Mouse (Mus musculus): Measurements from ENCODE around the gene Setd2. TPM values are rescaled to one million over a fixed set of nuclear protein-coding genes. Genes with fewer than 3 reads are reported as not detected.

Setd2 gene
- polyA plus RNA-seq, 1 experiment, result 42.6 TPM

DNA sequence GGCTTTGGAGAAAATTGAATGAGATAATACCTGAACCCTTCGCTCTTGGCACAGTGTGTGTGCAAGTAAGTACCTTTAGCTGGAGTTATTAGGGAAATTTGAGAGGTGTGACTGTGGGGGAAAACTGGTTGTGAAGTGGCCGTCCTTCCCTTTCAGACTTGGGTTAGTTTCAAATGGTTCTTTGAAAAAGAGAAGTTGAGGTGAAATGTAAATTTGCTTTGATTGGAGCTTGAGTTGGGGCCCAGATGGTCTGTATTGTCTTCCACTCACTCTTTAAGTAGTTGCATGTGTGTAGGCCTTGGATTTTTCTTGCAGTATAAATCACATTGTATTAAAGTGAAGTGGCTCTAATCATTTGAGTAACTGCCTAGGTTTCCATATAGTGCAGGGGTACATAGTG lies 2.7 kb downstream of the Setd2 start:
- peaks cover 27% of the 10 kb centered on the region for H3K4me1 ChIP-seq (ENCODE audit: control insufficient read depth, insufficient read depth, low read length)
- 61% methylated on average over 2 of the region's 2 CpGs for WGBS
- H3K4me3 ChIP-seq (replicated peaks; ENCODE audit: extremely low read depth, low read depth, low read length), result no peak overlapping the region
- TF ChIP-seq CTCF (IDR thresholded peaks at IDR 0.05; ENCODE audit: insufficient read depth, low read length) (no peak), POLR2A (IDR thresholded peaks at IDR 0.05; ENCODE audit: borderline replicate concordance, extremely low read depth, low read depth, low read length) (no peak)
- no peak for DNase-seq

DNA sequence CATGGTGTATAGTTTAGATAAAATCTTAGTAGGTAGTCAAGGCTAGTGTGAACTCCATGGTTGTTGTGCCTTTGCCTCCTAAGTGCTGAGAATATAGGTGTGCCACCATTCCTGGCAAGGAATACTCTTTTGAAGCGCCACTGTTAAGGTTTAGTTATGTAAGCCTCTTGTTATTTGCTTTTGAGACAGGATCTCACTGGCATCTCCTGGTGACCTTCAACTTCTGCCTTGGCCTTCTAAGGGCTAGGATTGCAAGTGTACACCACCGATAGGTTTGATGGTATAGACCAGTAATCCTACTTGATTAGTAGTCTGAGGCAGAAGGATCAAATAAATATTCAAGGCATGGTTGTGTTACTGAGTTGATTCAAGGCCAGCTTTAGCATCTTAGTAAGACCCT lies 4.2 kb downstream of the Setd2 start:
- Histone ChIP-seq H3K4me3 (replicated peaks; ENCODE audit: extremely low read depth, low read depth, low read length) (no peak overlapping the region), H3K4me1 (ENCODE audit: control insufficient read depth, insufficient read depth, low read length) (peaks cover 23% of the 10 kb centered on the region)
- 61% methylated on average over 2 of the region's 2 CpGs for WGBS
- DNase-seq, result no peak
- no peak for TF ChIP-seq CTCF (IDR thresholded peaks at IDR 0.05; ENCODE audit: insufficient read depth, low read length)
- no peak for TF ChIP-seq POLR2A (IDR thresholded peaks at IDR 0.05; ENCODE audit: borderline replicate concordance, extremely low read depth, low read depth, low read length)

DNA sequence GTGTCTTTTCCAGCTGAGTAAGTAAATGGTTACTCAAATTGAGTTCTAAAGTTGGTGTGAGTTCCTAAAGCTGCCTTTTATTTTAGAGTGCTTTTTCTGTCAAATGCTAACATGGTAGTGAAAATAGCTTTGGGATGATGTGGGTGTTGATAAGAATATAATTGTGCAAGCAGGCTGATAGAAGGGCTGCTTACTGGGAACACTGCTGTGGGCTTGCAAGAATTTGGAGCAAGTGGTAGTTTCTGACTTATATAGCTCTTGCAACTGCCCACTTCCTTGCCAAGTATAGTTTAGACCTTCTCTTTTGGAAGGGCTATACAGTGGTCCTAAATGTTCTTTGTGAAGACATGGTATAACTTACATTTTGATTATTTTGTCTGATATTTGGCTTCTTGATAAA lies 6.1 kb downstream of the Setd2 start:
- DNase-seq, result no peak
- Histone ChIP-seq H3K4me1 (ENCODE audit: control insufficient read depth, insufficient read depth, low read length) (peaks cover 23% of the 10 kb centered on the region), H3K4me3 (replicated peaks; ENCODE audit: extremely low read depth, low read depth, low read length) (no peak overlapping the region)
- no peak for TF ChIP-seq CTCF (IDR thresholded peaks at IDR 0.05; ENCODE audit: insufficient read depth, low read length)
- no peak for TF ChIP-seq POLR2A (IDR thresholded peaks at IDR 0.05; ENCODE audit: borderline replicate concordance, extremely low read depth, low read depth, low read length)

DNA sequence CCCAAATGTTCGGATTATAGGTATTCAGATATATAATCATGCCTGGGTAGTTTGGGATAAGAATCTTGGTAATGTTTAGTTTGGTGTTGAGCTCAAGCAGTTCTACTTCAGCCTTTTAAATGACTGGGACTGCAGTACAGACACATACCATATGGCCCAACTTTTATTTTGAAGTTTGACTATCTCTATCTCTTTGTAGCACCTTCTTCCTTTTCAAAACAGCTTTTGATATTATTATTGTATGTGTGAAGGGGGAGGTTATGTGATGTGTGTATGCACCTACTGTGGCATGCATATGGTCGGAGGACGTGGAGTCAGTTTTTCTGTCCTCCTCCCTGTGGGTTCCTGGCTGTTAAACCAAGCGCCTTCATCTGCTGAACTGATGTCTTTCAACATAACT lies 9.6 kb downstream of the Setd2 start:
- DNase-seq, result no peak
- 60% methylated on average over 4 of the region's 4 CpGs for WGBS
- TF ChIP-seq CTCF (IDR thresholded peaks at IDR 0.05; ENCODE audit: insufficient read depth, low read length) (no peak), POLR2A (IDR thresholded peaks at IDR 0.05; ENCODE audit: borderline replicate concordance, extremely low read depth, low read depth, low read length) (no peak)
- Histone ChIP-seq H3K4me1 (ENCODE audit: control insufficient read depth, insufficient read depth, low read length) (peaks cover 2% of the 10 kb centered on the region), H3K4me3 (replicated peaks; ENCODE audit: extremely low read depth, low read depth, low read length) (no peak overlapping the region)

DNA sequence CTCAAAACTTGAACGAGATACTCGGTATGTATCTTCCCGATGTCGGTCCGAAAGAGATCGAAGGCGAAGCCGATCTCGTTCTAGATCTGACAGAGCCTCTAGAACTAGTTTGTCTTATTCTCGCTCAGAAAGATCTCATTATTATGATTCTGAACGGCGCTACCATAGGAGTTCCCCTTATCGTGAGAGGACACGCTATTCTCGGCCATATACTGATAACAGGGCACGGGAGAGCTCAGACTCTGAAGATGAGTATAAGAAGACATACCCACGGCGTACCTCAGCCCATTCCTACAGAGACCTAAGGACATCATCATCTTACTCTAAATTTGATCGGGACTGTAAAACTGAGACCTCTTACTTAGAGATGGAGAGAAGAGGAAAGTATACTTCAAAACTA lies 15.9 kb downstream of the Setd2 start:
- no peak for DNase-seq
- Histone ChIP-seq H3K4me3 (replicated peaks; ENCODE audit: extremely low read depth, low read depth, low read length) (no peak overlapping the region), H3K4me1 (ENCODE audit: control insufficient read depth, insufficient read depth, low read length) (no peaks in the 10 kb centered on the region; the same call in 1 of the 2 replicates)
- TF ChIP-seq CTCF (IDR thresholded peaks at IDR 0.05; ENCODE audit: insufficient read depth, low read length), result no peak
- no peak for TF ChIP-seq POLR2A (IDR thresholded peaks at IDR 0.05; ENCODE audit: borderline replicate concordance, extremely low read depth, low read depth, low read length)
- WGBS, result 96% methylated on average over 19 of the region's 19 CpGs

DNA sequence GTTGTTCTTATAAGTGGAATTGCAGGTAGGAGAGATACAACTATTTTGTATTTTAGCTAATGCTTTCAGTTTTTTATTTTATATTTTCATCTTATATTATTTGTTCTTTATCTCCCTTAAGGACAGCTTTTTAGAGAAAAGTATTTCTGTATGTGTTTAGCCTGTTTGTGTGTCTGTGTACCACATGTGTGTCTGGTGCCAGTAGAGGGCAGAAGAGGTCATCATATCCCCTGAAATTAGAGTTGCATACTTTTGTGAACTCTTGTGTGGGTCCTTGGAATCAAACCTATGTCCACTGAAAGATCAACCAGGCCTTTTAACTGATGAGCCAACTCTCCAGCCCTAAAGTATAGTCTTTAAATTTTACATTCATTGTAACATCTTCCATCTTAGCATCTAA lies 35.9 kb downstream of the Setd2 start:
- TF ChIP-seq POLR2A (IDR thresholded peaks at IDR 0.05; ENCODE audit: borderline replicate concordance, extremely low read depth, low read depth, low read length) (no peak), CTCF (IDR thresholded peaks at IDR 0.05; ENCODE audit: insufficient read depth, low read length) (no peak)
- no peak overlapping the region for H3K4me3 ChIP-seq (replicated peaks; ENCODE audit: extremely low read depth, low read depth, low read length)
- no peak for DNase-seq
- no peaks in the 10 kb centered on the region for H3K4me1 ChIP-seq (ENCODE audit: control insufficient read depth, insufficient read depth, low read length)

DNA sequence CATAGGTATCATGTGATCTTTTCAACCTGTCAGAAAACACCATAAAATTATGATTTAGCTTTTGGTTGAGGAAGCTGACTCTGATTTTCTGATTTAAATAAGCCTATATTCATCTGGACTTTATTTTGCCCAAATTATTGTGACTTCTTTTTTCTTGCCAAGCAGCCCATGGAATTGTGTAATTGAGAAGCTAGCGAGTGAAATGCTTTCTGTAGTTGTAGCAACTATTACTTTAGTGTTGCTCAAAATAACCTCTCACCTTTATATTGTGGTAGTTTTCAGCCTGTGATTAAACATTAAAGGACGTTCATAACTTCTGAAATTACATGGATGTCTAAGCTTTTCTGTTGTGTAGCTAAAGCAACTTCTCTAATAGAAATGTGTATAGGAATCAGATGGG lies 49.8 kb downstream of the Setd2 start:
- no peak overlapping the region for H3K4me3 ChIP-seq (replicated peaks; ENCODE audit: extremely low read depth, low read depth, low read length)
- H3K4me1 ChIP-seq (ENCODE audit: control insufficient read depth, insufficient read depth, low read length), result no peaks in the 10 kb centered on the region
- 63% methylated on average over 2 of the region's 2 CpGs for WGBS
- TF ChIP-seq POLR2A (IDR thresholded peaks at IDR 0.05; ENCODE audit: borderline replicate concordance, extremely low read depth, low read depth, low read length) (no peak), CTCF (IDR thresholded peaks at IDR 0.05; ENCODE audit: insufficient read depth, low read length) (no peak)
- no peak for DNase-seq

DNA sequence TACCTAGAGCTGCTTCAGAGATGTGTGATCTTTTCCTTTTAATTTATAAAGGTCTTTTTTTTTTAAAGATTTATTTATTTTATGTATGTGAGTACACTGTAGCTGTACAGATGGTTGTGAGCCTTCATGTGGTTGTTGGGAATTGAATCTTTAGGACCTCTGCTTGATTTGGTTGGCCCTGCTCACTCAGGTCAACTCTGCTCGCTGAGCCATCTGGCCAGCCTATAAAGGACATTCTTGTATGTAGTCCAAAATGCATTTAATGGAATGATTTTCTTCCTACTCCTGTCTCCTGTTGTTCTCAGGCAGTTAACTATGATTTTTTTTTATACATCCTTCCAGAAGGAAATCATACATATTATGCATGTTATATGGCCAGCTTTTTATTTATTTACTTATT lies 51.1 kb downstream of the Setd2 start:
- H3K4me3 ChIP-seq (replicated peaks; ENCODE audit: extremely low read depth, low read depth, low read length), result no peak overlapping the region
- no peak for DNase-seq
- WGBS, result 56% methylated on average over 1 of the region's 1 CpGs
- no peak for TF ChIP-seq CTCF (IDR thresholded peaks at IDR 0.05; ENCODE audit: insufficient read depth, low read length)
- no peak for TF ChIP-seq POLR2A (IDR thresholded peaks at IDR 0.05; ENCODE audit: borderline replicate concordance, extremely low read depth, low read depth, low read length)
- no peaks in the 10 kb centered on the region for H3K4me1 ChIP-seq (ENCODE audit: control insufficient read depth, insufficient read depth, low read length)

DNA sequence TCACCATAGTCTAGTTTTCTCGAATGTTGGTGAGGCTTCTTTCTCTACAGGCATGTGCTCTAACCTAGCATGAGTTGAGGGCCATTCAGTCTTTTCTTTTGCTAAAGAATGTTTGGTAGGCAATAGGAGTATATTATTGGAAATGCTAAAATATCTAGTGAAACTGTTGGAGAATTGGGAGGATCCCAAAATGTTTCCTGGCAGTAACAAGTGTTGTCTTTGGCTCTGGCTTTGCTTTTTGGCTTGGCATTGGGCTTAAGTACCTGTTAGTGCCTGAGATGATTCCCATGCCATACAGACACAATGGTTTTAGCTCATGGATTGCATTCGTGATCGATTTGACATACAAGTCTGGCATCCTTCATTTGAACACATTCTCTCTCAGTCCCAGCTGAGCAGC lies 79.1 kb downstream of the Setd2 start:
- WGBS, result 69% methylated on average over 3 of the region's 3 CpGs
- DNase-seq, result no peak
- peaks cover 5% of the 10 kb centered on the region; the same call in 1 of the 2 replicates for H3K4me1 ChIP-seq (ENCODE audit: control insufficient read depth, insufficient read depth, low read length)
- H3K4me3 ChIP-seq (replicated peaks; ENCODE audit: extremely low read depth, low read depth, low read length), result no peak overlapping the region
- TF ChIP-seq CTCF (IDR thresholded peaks at IDR 0.05; ENCODE audit: insufficient read depth, low read length) (no peak), POLR2A (IDR thresholded peaks at IDR 0.05; ENCODE audit: borderline replicate concordance, extremely low read depth, low read depth, low read length) (no peak)

DNA sequence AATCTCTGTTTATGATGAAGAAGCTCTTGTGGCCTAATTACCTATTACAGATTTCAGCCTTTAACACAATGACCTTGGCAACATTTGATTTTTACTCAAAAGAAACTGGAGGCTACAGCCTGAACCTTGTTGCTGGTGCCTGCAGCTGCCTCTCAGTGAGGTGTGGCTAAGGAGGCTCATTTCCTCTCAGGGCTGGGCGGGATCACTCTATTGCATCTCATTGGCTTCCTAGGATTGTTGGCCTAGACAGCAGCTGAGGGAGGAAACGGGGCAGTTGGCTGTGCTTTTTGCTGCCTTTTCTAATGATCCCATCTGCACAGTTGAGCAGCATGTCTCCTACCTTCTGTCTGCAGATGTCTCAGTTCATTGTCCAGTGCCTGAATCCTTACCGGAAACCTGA lies 84.7 kb downstream of the Setd2 start:
- Histone ChIP-seq H3K4me3 (replicated peaks; ENCODE audit: extremely low read depth, low read depth, low read length) (no peak overlapping the region), H3K4me1 (ENCODE audit: control insufficient read depth, insufficient read depth, low read length) (0 out of 2 replicates have a peak, but pooled peaks cover 2% of the 10 kb centered on the region)
- TF ChIP-seq POLR2A (IDR thresholded peaks at IDR 0.05; ENCODE audit: borderline replicate concordance, extremely low read depth, low read depth, low read length) (no peak), CTCF (IDR thresholded peaks at IDR 0.05; ENCODE audit: insufficient read depth, low read length) (no peak)
- DNase-seq, result peak; percentile 5
- 45% methylated on average over 3 of the region's 3 CpGs for WGBS
